Mouse (Mus musculus): Measurements from ENCODE around the gene Dnajc30.

DNA sequence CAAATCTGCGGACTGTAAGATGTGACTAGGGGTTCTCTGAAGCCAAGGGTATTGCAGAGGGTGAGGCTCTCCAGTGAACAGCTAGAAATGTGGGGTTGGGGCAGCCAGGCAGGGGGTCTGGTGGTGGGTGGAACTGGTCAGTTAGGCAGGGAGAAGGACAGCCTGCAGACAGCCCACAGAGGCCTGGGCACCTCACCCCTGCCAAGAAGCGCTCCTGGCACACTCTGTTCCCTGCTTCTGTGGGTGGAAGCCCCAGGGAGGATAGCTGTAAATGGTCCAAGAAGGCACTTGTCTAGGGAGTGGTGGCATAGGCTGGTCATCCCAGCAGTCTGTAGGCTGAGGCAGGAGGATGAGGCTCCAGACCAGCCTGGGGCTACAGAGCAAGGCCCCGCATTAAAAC, 45.4 kb downstream of the Dnajc30 start:
- TF ChIP-seq CTCF (conservative IDR thresholded peaks at IDR 0.05; ENCODE audit: low read length) (no peak), POU5F1 (IDR thresholded peaks at IDR 0.05; ENCODE audit: borderline replicate concordance, low read length) (no peak)

Measured in E14TG2a.4 (cell line).